Mouse (Mus musculus) liver, embryonic 14.5 days (tissue): Measurements from ENCODE around the gene Xrcc1.

Source experiments
- CTCF ChIP-seq: IDR thresholded peaks from 2 replicates; pipeline ENCODE4 v1.5.1; 2016; ENCODE audit warnings: antibody characterized with exemption, low read depth, control low read depth
- EP300 ChIP-seq: IDR thresholded peaks from 2 replicates; pipeline ENCODE4 v1.6.1; 2016; ENCODE audit warnings: antibody characterized with exemption, low read depth

DNA sequence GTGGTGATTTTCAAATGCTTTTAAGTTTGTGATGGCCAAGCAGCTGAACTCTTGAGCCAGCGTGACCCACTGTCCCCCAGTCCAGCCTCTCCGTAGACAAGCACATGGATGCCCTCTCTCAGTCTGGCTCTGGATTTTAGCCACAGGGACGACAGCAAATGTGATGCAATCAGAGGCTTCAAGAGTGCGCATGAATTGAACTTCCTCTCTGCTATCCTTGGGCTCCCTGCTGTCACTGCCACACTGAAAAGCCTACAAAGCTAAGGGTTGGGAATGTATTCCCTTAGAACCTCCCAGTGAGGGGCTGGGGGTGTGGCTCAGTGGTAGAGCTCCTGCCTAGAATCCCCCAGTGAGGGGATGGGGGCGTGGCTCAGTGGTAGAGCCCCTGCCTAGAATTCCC, 7.4 kb upstream of the Xrcc1 start:
- no peak for TF ChIP-seq CTCF
- no peak for TF ChIP-seq EP300
